Mouse (Mus musculus): ENCODE measurements around the gene Atcay. TPM values are rescaled to one million over a fixed set of nuclear protein-coding genes. Genes with fewer than 3 reads are reported as not detected.
"Not testable (repeated sequence)": the region's sequence is repeated elsewhere in the genome, so short reads cannot be mapped to it uniquely, and the experiment has no call there.

Atcay gene
- polyA plus RNA-seq, 1 experiment from 2014 or later = 1.6 TPM

DNA sequence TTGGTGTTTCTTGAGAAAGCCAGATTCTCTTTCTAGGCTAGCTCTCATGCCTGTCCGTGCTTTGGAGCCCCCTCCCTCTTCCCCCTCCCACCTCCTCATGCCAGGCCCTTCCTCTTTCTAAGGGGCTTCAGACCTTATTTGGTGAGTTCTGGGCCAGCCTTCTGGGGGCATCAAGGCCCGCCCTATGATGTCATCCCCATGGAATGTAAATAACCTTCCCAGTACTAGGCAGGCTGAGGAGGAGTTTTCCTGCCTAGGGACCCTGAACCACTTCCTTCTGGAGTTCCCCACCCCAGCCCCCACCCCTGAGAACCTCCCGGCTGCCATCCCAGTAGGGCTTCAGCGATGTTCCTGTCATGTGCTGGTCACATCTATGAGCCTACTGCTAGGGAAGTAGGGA, 45.9 kb downstream of the Atcay start:
- Histone ChIP-seq H3K27me3 (replicated peaks) (no peaks in the 10 kb centered on the region), H3K27ac (peak overlapping the region; percentile 88), H3K4me2 (peak overlapping the region; percentile 69; the same call in 1 of the 2 replicates), H3K36me3 (peaks cover 40% of the 10 kb centered on the region), H3K4me1 (peaks cover 22% of the 10 kb centered on the region), H3K9me3 (no peaks in the 10 kb centered on the region), H3K4me3 (replicated peaks) (no peak overlapping the region), H3K9ac (no peak overlapping the region)
- ATAC-seq (ENCODE audit: insufficient read depth, low FRiP score, low read depth) = no peak
- 9% methylated on average over 4 of the region's 4 CpGs for WGBS

DNA sequence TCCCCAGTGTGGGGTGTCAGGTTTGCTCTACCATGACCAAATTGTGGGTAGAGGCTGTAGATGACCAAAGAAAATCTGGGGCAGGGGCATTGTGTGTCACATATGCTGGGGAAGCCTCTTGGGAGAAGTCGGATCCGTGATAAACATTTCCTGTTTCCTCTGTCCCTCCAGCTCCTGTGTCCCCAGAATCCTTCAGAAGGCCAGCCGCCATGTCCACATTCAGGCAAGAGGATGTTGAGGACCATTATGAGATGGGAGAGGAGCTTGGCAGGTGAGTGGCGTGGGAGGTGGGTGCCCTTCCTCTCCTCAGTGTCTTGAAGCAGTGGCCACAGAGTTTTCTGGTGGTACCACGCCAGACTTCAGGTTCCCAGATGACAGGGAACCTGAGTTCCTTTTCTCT, 46.8 kb downstream of the Atcay start, which contains the start of gene 4930442H23Rik:
Gene 4930442H23Rik, minus strand, starts transcription at position 45 of the 400 bp plus-strand sequence.
- Histone ChIP-seq H3K9ac (peak within 1 kb of the TSS; percentile 58), H3K27ac (peak within 1 kb of the TSS; percentile 92), H3K36me3 (peaks cover 47% of the 10 kb centered on the region), H3K27me3 (replicated peaks) (no peaks in the 10 kb centered on the region), H3K4me1 (peaks cover 32% of the 10 kb centered on the region), H3K9me3 (no peaks in the 10 kb centered on the region), H3K4me3 (replicated peaks) (peak within 1 kb of the TSS; percentile 76), H3K4me2 (peak within 1 kb of the TSS; percentile 69)
- ATAC-seq (ENCODE audit: insufficient read depth, low FRiP score, low read depth) = no peak
- 76% methylated on average over 5 of the region's 5 CpGs for WGBS

DNA sequence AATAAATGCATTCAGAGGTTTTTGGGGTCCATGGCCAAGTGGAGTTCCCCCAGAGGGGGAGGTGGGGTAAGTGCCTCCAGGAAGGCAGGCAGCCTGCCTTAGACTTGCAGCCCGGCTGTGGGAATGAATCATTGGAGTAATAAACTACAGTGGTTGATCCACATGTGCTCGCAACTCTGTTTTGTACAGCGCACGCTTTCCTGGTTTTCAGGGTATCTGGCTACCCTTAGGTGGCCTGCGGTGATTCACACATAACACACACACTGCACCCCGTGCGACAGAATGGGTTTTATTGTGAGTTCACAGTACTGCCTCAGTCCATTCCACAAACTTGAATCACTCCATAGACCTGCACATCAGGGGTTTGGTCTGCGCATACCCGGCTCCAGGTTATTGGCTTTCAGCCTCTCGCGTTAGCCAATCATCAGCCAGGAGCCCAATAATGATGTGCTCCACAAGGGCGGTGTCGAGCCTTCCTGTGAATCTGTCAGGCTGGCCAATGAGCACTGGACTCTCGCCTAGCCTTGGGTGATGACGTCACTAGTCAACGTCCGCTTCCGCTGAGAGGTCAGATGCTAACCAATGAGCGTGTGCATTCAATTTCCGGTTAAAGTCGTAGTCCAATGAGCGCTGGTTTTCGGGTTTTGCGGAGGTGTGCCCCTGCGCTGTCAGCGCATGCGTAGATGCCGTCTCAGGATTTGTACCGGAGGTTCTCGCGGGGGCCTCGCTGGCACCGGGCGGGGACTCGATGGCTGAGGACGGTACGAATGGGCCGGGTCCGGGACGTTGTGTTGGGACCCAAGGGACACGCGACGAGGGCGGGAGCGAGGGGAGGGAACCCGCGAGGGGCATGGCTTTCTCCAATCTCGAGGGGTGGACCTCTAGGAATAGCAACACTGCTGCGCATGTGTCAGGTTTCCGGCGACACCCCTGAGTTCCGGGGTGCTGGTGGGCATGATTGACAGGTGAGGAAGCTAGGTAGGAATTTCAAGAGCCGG, 48.0 kb downstream of the Atcay start, which contains the start of gene Dapk3:
Gene Dapk3, plus strand, starts transcription at position 670 of the 998 bp plus-strand sequence.
- H3K9me3 ChIP-seq = no peaks in the 10 kb centered on the region
- peak; percentile 94 for ATAC-seq (ENCODE audit: insufficient read depth, low FRiP score, low read depth)
- no peaks in the 10 kb centered on the region for H3K27me3 ChIP-seq (replicated peaks)
- H3K9ac ChIP-seq = peak within 1 kb of the TSS; percentile 58
- H3K27ac ChIP-seq = peak within 1 kb of the TSS; percentile 92
- peak within 1 kb of the TSS; percentile 69 for H3K4me2 ChIP-seq
- peaks cover 44% of the 10 kb centered on the region for H3K4me1 ChIP-seq
- H3K4me3 ChIP-seq (replicated peaks) = peak within 1 kb of the TSS; percentile 76
- WGBS = 5% methylated on average over 53 of the region's 53 CpGs
- H3K36me3 ChIP-seq = peaks cover 55% of the 10 kb centered on the region

GRCm38 (mm10) chr10:81181860-81182259, 48.8 kb downstream of the Atcay start:
- H3K9me3 ChIP-seq; H3K4me2 ChIP-seq; H3K4me3 ChIP-seq (replicated peaks); H3K9ac ChIP-seq; H3K27me3 ChIP-seq (replicated peaks); ATAC-seq (ENCODE audit: insufficient read depth, low FRiP score, low read depth): not testable (repeated sequence)
- H3K36me3 ChIP-seq = peaks cover 53% of the 10 kb centered on the region
- peaks cover 45% of the 10 kb centered on the region for H3K4me1 ChIP-seq
- 79% methylated on average over 12 of the region's 12 CpGs for WGBS
- peak overlapping the region; percentile 73 for H3K27ac ChIP-seq

- no peak overlapping the region for H3K4me2 ChIP-seq
- peaks cover 45% of the 10 kb centered on the region for H3K4me1 ChIP-seq
- peaks cover 53% of the 10 kb centered on the region for H3K36me3 ChIP-seq
- H3K9ac ChIP-seq = no peak overlapping the region
- no peaks in the 10 kb centered on the region for H3K27me3 ChIP-seq (replicated peaks)
- H3K9me3 ChIP-seq = no peaks in the 10 kb centered on the region
- ATAC-seq (ENCODE audit: insufficient read depth, low FRiP score, low read depth) = no peak
- no peak overlapping the region for H3K4me3 ChIP-seq (replicated peaks)
- WGBS = 93% methylated on average over 13 of the region's 13 CpGs
- H3K27ac ChIP-seq = no peak overlapping the region
Measured at GRCm38 (mm10) chr10:81180946-81181345, 49.7 kb downstream of the Atcay start.

- Histone ChIP-seq H3K27ac (peak overlapping the region; percentile 35; the same call in 1 of the 2 replicates), H3K4me2 (no peak overlapping the region), H3K9ac (0 out of 2 replicates have a peak overlapping the region, but pooled peaks have one; percentile 9), H3K9me3 (no peaks in the 10 kb centered on the region), H3K36me3 (peaks cover 53% of the 10 kb centered on the region), H3K4me3 (replicated peaks) (no peak overlapping the region), H3K27me3 (replicated peaks) (no peaks in the 10 kb centered on the region), H3K4me1 (peaks cover 55% of the 10 kb centered on the region)
- ATAC-seq (ENCODE audit: insufficient read depth, low FRiP score, low read depth) = no peak
- 87% methylated on average over 32 of the region's 32 CpGs for WGBS
Measured at GRCm38 (mm10) chr10:81179451-81180342, 50.9 kb downstream of the Atcay start.

- H3K27ac ChIP-seq = 0 out of 2 replicates have a peak overlapping the region, but pooled peaks have one; percentile 35
- no peak overlapping the region for H3K4me3 ChIP-seq (replicated peaks)
- no peak overlapping the region for H3K4me2 ChIP-seq
- WGBS = 89% methylated on average over 11 of the region's 11 CpGs
- H3K9ac ChIP-seq = no peak overlapping the region
- ATAC-seq (ENCODE audit: insufficient read depth, low FRiP score, low read depth) = no peak
- peaks cover 55% of the 10 kb centered on the region for H3K4me1 ChIP-seq
- no peaks in the 10 kb centered on the region for H3K27me3 ChIP-seq (replicated peaks)
- peaks cover 52% of the 10 kb centered on the region for H3K36me3 ChIP-seq
- no peaks in the 10 kb centered on the region for H3K9me3 ChIP-seq
Measured at GRCm38 (mm10) chr10:81178927-81179326, 51.7 kb downstream of the Atcay start.

DNA sequence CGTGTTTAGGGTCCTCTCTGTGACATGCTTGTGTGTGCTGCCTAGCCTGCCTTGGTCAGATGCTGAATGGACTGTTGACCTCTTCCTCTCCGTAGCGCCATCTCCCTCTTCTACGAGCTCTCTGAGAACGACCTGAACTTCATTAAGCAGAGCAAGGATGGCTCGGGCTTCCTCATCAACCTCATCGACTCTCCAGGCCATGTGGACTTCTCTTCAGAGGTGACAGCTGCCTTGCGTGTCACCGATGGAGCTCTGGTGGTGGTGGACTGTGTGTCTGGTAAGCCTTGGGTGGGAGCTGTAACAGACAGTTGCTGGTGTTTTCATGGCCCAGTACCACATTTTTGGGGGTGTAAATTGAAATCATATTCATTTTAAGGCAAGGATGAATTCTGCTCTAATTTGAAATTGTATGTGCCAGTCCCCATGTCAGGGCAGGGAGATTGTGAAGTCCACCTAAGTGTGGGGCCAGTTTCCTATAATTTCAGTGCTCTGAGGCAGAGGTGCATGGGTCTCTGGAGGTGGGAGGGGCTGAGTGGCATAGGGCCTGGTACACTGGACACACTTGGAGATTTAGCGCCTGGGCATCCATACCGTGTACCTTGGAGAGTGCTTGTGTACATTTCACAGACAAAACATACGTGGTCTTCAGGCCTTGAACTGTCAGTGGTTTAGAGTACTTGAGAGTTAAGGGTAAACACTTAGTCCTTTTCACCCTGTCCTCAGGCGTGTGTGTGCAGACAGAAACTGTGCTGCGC, 52.5 kb downstream of the Atcay start:
- Histone ChIP-seq H3K4me1 (peaks cover 56% of the 10 kb centered on the region), H3K4me2 (peak overlapping the region; percentile 86), H3K9ac (peak overlapping the region; percentile 97), H3K9me3 (no peaks in the 10 kb centered on the region), H3K27ac (peak overlapping the region; percentile 89), H3K36me3 (peaks cover 50% of the 10 kb centered on the region), H3K27me3 (replicated peaks) (no peaks in the 10 kb centered on the region), H3K4me3 (replicated peaks) (peak overlapping the region; percentile 94)
- 55% methylated on average over 14 of the region's 14 CpGs for WGBS
- no peak for ATAC-seq (ENCODE audit: insufficient read depth, low FRiP score, low read depth)

GRCm38 (mm10) chr10:81177491-81177925, 53.1 kb downstream of the Atcay start:
- 7% methylated on average over 16 of the region's 16 CpGs for WGBS
- no peaks in the 10 kb centered on the region for H3K27me3 ChIP-seq (replicated peaks)
- peaks cover 50% of the 10 kb centered on the region for H3K36me3 ChIP-seq
- H3K9ac ChIP-seq = peak overlapping the region; percentile 97
- H3K4me2 ChIP-seq = peak overlapping the region; percentile 86
- H3K27ac ChIP-seq = peak overlapping the region; percentile 89
- no peaks in the 10 kb centered on the region for H3K9me3 ChIP-seq
- H3K4me1 ChIP-seq = peaks cover 59% of the 10 kb centered on the region
- peak overlapping the region; percentile 94 for H3K4me3 ChIP-seq (replicated peaks)
- no peak for ATAC-seq (ENCODE audit: insufficient read depth, low FRiP score, low read depth)

- H3K4me2 ChIP-seq = peak within 1 kb of the TSS; percentile 86
- under 1% methylated on average over 76 of the region's 77 CpGs for WGBS
- ATAC-seq (ENCODE audit: insufficient read depth, low FRiP score, low read depth) = peak; percentile 81
- H3K9me3 ChIP-seq = no peaks in the 10 kb centered on the region
- peaks cover 52% of the 10 kb centered on the region for H3K4me1 ChIP-seq
- peak within 1 kb of the TSS; percentile 97 for H3K9ac ChIP-seq
- H3K4me3 ChIP-seq (replicated peaks) = peak within 1 kb of the TSS; percentile 94
- H3K27me3 ChIP-seq (replicated peaks) = no peaks in the 10 kb centered on the region
- peaks cover 42% of the 10 kb centered on the region for H3K36me3 ChIP-seq
- H3K27ac ChIP-seq = peak within 1 kb of the TSS; percentile 89
Measured at GRCm38 (mm10) chr10:81176466-81177271, 54.0 kb downstream of the Atcay start, which contains the start of gene Eef2. Eef2 (plus strand) TSS chr10:81176631.

Measured in stomach, embryonic 15.5 days (tissue).